8 mouse cellular contexts compared by ENCODE assay signal in genomic region chr2:38739410-38739809, GRCm38 (mm10). TPM values are rescaled to one million over a fixed set of nuclear protein-coding genes. Genes with fewer than 3 reads are reported as not detected.
DNase-seq lines count a peak whose midpoint lies in the region; ATAC-seq and TF ChIP-seq lines count a peak whose summit lies in the region.

No protein-coding gene starts in this region.

- no peak for TF ChIP-seq EP300 in stomach, postnatal 0 days (optimal IDR thresholded peaks at IDR 0.05)

- no peak for TF ChIP-seq POLR2A in limb, embryonic 14.5 days (IDR thresholded peaks at IDR 0.05; ENCODE audit: borderline replicate concordance, extremely low read depth, insufficient read depth, insufficient read length)

- DNase-seq in 416B (ENCODE audit: low read depth) (peak; percentile 79), WW6 (ENCODE audit: low read depth, low spot score) (peak; percentile 29)
- DNase-seq in cerebellum, postnatal 25 days: peak; percentile 68 to 86
- peak; percentile 80 to 82 for DNase-seq in frontal cortex, postnatal 36 days (ENCODE audit: low spot score in 2 of 2)
- DNase-seq in limb, embryonic 14.5 days (ENCODE audit: low spot score): peak; percentile 84
- peak; percentile 7 to 39 for DNase-seq in natural killer cell, adult 2 months (ENCODE audit: low spot score in 2 of 2)
- DNase-seq in stomach, postnatal 0 days (ENCODE audit: low spot score): peak; percentile 67

- no peaks in the 10 kb centered on the region for H3K27me3 ChIP-seq in kidney, embryonic 16.5 days (ENCODE audit: insufficient read depth, low read length)
- H3K27me3 ChIP-seq in limb, embryonic 14.5 days (ENCODE audit: control insufficient read depth, insufficient read depth, low read length): no peaks in the 10 kb centered on the region
- H3K27me3 ChIP-seq in stomach, postnatal 0 days (ENCODE audit: control insufficient read depth, insufficient read depth, low read length): no peaks in the 10 kb centered on the region

- 19% methylated on average over 7 of the region's 7 CpGs for WGBS in kidney, embryonic 16.5 days
- WGBS in limb, embryonic 14.5 days: 17% methylated on average over 7 of the region's 7 CpGs
- 15% methylated on average over 7 of the region's 7 CpGs for WGBS in stomach, postnatal 0 days

- no peak overlapping the region for H3K4me3 ChIP-seq in kidney, embryonic 16.5 days (ENCODE audit: low read length)
- no peak overlapping the region for H3K4me3 ChIP-seq in limb, embryonic 14.5 days (replicated peaks; ENCODE audit: low read length)
- no peak overlapping the region for H3K4me3 ChIP-seq in stomach, postnatal 0 days (ENCODE audit: low read depth, low read length)

- H3K9ac ChIP-seq in kidney, embryonic 16.5 days (replicated peaks; ENCODE audit: low read length): no peak overlapping the region
- H3K9ac ChIP-seq in limb, embryonic 14.5 days (ENCODE audit: low read depth, low read length, severe bottlenecking): no peak overlapping the region
- H3K9ac ChIP-seq in stomach, postnatal 0 days (ENCODE audit: low read length): no peak overlapping the region

- no peak overlapping the region for H3K27ac ChIP-seq in kidney, embryonic 16.5 days (ENCODE audit: low read length)
- H3K27ac ChIP-seq in limb, embryonic 14.5 days (replicated peaks; ENCODE audit: low read depth, low read length): no peak overlapping the region
- no peak overlapping the region for H3K27ac ChIP-seq in stomach, postnatal 0 days (replicated peaks)

- no peaks in the 10 kb centered on the region for H3K4me1 ChIP-seq in kidney, embryonic 16.5 days (ENCODE audit: insufficient read depth, low read length)
- H3K4me1 ChIP-seq in limb, embryonic 14.5 days (ENCODE audit: control insufficient read depth, insufficient read depth, low read length): 0 out of 2 replicates have a peak, but pooled peaks cover 3% of the 10 kb centered on the region
- H3K4me1 ChIP-seq in stomach, postnatal 0 days (replicated peaks; ENCODE audit: control insufficient read depth, insufficient read depth): no peaks in the 10 kb centered on the region

- no peak overlapping the region for H3K4me2 ChIP-seq in kidney, embryonic 16.5 days (replicated peaks; ENCODE audit: low read depth, low read length)
- H3K4me2 ChIP-seq in limb, embryonic 14.5 days (replicated peaks; ENCODE audit: low read depth, low read length, severe bottlenecking): no peak overlapping the region
- no peak overlapping the region for H3K4me2 ChIP-seq in stomach, postnatal 0 days (replicated peaks; ENCODE audit: low read depth)

- no peaks in the 10 kb centered on the region for H3K36me3 ChIP-seq in kidney, embryonic 16.5 days (ENCODE audit: insufficient read depth, low read length)
- H3K36me3 ChIP-seq in limb, embryonic 14.5 days (ENCODE audit: control insufficient read depth, insufficient read depth, low read length): no peaks in the 10 kb centered on the region
- H3K36me3 ChIP-seq in stomach, postnatal 0 days (ENCODE audit: control insufficient read depth, insufficient read depth, low read length): no peaks in the 10 kb centered on the region

- no peaks in the 10 kb centered on the region for H3K9me3 ChIP-seq in kidney, embryonic 16.5 days (ENCODE audit: low read length)
- no peaks in the 10 kb centered on the region for H3K9me3 ChIP-seq in limb, embryonic 14.5 days (ENCODE audit: control insufficient read depth, low read length)
- H3K9me3 ChIP-seq in stomach, postnatal 0 days (ENCODE audit: control insufficient read depth, low read length): no peaks in the 10 kb centered on the region

- peak; percentile 93 for TF ChIP-seq CTCF in stomach, postnatal 0 days (IDR thresholded peaks at IDR 0.05; ENCODE audit: low read depth)

- ATAC-seq in kidney, embryonic 16.5 days (ENCODE audit: low FRiP score, low TSS enrichment): peak; percentile 40; the same call in 1 of the 2 replicates
- ATAC-seq in limb, embryonic 14.5 days (ENCODE audit: low FRiP score, low read depth): no peak; the same call in 1 of the 2 replicates
- peak; percentile 73; the same call in 1 of the 2 replicates for ATAC-seq in stomach, postnatal 0 days (ENCODE audit: low FRiP score, low TSS enrichment)

RNA-seq across cellular contexts. Expression of gene Nr5a1, which starts 25.1 kb away (rescaled TPM):
- polyA plus RNA-seq in kidney, embryonic 16.5 days (2015; fragmentation: Nextera tagmentation; extraction: Ambion mirVana): 2.2 and 4.0 TPM in 2 replicates
- 0.06 and 0.10 TPM in 2 replicates for polyA plus RNA-seq in limb, embryonic 14.5 days (2012; rRNA removed)
- polyA plus RNA-seq in limb, embryonic 14.5 days (2014; fragmentation: Nextera tagmentation; extraction: Ambion mirVana): not detected in 2 replicates
- polyA plus RNA-seq in stomach, postnatal 0 days (2015; fragmentation: Nextera tagmentation; extraction: Ambion mirVana): 0.28 and 0.33 TPM in 2 replicates

Comparison
In these comparisons a context has a peak if more than half of its experiments do, and no peak if none do; other contexts are left out.
1. DNase-seq: peak in every context shown above with its lines; median percentile 84 in limb, embryonic 14.5 days; 81 in frontal cortex, postnatal 36 days; 79 in 416B; 77 in cerebellum, postnatal 25 days; 67 in stomach, postnatal 0 days; 29 in WW6; 23 in natural killer cell, adult 2 months.